Mouse (Mus musculus): ENCODE measurements around the gene Arxes1.
A peak's percentile ranks its signal among the peaks of the same experiment; 100 is the strongest.
"Not testable (repeated sequence)": the region's sequence is repeated elsewhere in the genome, so short reads cannot be mapped to it uniquely, and the experiment has no call there.

Arxes1 gene

GRCm38 (mm10) chrX:136032799-136033763 lies at the start of gene Arxes1:
Gene Arxes1 (plus strand): TSS chrX:136033367.
- peak; percentile 53 for DNase-seq

DNA sequence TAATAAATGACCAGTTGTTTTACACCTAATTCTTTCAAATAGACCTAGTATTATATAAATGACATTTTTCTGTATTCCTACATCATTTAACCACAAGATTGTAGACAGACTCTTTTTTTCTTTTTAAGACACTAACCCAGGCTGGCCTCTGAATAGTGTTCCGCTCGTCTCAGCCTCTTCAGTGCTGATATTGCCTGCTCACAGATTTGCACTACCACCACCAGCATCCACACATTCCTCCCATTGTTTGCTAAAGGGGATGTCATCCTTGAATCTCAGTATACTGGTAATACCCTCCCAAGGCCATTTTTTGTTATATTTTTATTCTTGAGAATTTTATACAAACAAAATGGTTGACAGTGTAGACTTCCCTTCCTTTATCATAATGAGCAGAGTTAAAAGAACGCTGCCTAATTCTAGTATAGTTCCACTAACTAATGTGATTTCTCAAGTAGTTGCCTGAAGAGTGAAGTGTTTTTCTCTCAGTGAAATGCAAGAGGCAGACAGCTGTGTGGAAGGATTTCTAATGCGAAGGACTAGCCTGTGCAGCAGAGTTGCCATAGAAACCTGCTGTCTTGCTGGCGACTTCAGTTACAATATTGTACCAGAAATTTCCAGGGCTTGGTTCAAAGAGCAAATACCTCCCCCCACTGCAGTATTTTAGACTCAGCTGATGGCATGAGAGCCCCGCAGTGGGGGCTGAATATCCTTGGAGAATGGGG lies 48.5 kb upstream of the Arxes1 start:
- no peak for DNase-seq

DNA sequence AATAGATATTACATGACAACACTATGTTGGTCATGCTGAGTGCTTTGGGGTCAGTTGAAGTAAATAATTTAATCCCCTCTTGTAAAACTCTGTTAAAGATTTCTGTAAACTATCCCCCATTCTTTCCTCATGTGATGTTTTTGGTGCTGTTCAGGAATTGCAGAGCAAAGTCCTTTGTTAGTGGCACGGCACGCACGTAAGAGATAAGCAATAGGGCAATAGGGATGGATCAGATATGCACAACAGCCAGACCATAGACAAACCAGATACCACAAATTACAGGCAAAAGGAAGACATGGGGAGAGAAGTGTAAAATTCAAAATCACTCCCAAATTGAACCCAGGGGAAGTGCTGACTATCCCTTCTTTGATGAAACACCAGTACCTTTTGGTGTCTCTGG lies 46.9 kb upstream of the Arxes1 start:
- DNase-seq: no peak

DNA sequence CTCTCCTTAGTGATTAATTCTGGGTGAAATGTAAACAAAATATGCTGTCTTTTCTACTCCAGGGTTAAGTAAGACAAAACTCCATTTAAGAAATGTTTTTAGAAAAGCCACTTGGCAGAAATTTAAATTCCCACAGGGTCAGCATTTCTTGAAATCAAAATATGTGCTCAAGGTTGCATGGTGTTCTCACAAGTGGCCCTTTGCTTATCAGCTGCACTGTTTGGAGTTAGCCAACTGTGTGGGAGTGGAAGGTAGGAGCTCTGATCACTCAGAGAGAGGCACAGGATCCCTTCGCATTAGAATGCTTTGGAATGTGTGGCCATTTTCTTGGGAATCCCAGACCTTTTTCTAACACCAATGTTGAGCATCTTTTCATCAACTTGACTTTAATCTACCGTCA lies 42.5 kb upstream of the Arxes1 start:
- no peak for DNase-seq

GRCm38 (mm10) chrX:135993192-135993594 lies 40.0 kb upstream of the Arxes1 start:
- not testable (repeated sequence) for DNase-seq

DNA sequence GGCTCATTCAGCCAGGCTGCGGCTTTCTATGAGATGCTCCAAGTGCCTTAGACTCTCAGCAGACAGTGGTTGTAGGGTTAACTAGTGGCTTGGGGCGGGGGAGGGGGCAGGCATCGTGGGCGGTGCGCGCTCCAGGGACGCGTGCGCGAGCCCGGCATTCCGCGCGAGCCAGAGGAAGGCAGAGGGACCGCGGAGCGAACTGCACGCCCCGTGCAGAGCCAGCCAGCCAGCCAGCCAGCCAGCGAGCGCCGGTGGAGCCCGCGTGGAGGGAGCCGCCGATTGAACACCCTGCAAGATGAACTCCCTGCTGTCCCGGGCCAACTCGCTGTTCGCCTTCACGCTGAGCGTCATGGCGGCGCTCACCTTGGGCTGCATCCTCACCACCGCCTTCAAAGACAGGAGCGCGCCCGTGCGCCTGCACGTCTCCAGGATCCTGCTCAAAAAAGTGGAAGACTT lies 39.5 kb upstream of the Arxes1 start, which contains the start of gene Arxes2:
Arxes2 (plus strand) TSS at position 161 of the 456 bp plus-strand sequence.
- not testable (repeated sequence) for DNase-seq

DNA sequence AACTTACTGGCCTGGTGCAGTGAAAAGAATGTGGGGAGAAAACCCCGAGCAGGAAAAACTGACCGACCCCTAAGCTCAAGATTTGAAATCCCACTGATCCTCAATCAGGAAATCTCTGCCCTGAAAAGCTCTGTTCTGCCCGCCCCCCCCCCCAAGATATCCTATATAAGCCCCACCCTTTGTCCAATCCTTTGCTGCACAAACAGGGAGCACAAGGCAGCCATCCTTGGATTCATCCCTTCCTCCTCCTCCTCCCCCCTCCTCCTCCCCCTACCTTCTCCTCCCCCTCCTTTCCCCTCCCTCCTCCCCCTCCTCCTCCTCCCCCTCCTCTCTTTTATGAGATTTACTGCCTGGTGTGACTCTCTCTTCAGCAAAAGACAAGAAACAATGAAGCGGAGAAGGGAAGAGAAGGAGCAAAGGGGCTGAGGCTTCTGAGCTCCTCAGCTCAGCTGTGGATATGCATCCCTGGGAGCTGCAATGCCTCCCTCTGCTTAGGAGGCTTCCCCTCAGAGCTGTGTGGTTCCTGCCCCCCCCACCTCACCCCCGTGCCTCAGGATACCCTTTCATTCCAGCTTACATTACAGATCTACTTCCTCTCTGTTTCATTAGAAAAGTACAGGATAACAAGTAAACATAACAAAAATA lies 25.8 kb upstream of the Arxes1 start:
- no peak for DNase-seq

DNA sequence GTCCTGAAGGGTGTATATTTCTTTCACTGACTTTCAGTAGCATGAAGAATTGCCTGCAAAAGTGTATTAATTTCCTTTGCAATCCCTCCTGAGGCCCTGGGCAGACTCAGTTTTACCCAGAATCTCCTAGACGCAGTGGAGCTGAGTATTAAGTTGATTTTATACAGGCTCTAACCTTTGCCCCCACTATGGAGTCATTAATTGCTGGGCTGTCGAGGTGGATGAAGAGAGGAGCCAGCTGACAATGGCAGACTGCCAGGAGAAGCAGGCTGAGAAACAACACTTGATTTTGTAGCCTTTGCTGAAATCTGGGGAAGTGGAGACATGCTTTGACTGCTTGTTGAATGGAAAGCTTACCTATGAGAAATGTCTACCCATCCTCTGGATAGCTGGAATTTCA lies 18.8 kb upstream of the Arxes1 start:
- no peak for DNase-seq

DNA sequence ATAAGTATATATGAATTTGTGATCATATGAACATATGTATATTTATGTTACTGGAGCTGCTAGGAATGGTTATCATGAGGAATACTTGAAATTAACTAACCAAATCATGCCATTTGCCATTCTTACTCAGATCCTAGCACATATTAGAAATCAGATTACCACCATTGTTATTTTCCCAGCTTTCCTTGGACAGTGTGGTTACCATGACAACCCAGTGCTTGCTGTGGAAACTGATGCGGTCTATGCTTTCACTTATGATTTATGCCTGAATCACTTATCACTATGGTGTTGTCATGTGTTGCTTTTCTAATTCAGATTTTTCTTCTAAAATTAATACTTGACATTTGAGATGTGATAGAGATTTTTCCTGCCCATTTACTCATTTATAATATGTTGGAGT lies 2.8 kb upstream of the Arxes1 start:
- DNase-seq: no peak

- DNase-seq: no peak
Measured at GRCm38 (mm10) chrX:136043726-136044125, 10.6 kb downstream of the Arxes1 start.

DNA sequence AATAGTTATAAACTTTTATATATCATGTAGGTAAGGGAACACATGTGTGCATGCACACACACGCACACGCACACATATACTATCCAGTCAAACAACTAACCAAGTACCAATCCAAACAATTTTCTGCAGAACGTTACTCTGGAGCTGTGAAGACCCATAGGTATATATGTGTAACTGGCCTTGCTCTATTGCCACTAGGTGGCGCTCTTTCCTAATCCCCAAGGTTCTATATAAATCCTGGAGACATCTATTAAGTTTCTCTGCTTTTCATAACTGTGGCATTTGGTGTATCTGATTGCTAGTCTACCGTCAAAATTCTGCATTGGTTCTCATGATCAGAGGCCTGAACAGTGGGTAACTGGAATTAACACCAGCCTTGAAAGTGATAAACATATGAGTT lies 14.4 kb downstream of the Arxes1 start:
- DNase-seq: peak; percentile 69

DNA sequence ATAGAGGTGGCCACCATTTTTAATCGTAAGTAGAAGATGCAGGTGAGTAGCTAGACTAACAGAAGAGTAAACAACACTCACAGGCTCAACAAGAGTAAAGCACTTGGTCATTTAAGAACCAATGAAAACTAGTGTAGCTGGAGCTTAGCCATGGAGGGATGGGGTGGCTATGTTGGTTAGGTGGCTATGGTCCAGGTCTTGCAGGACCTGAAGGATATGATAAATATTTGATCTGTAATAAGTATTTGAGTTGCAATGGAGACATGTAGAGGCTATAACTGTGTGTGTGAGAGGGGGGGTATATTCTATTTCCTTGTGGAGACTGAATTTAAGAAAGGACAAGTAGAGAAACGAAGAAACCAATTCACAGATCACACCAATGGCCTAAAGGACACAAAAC lies 18.1 kb downstream of the Arxes1 start:
- DNase-seq: no peak

DNA sequence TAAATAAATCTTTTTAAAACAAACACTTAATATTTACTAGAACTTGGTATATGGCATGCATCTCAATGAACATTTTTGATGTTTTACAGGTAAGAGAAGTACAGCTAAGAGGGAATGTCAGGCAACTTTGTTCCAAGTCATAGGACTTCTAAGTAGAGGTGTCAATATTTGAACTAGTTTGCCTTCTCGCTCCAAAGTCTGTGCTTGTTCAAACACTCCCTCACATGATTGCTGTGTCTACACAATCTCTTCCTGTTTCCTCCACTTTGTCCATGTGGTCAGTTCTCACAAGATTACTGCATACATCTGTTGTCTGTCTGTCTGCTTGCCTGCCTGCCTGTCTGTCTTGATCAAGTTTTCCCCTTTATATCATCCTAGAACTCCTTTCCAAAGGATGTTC lies 27.5 kb downstream of the Arxes1 start:
- no peak for DNase-seq

DNA sequence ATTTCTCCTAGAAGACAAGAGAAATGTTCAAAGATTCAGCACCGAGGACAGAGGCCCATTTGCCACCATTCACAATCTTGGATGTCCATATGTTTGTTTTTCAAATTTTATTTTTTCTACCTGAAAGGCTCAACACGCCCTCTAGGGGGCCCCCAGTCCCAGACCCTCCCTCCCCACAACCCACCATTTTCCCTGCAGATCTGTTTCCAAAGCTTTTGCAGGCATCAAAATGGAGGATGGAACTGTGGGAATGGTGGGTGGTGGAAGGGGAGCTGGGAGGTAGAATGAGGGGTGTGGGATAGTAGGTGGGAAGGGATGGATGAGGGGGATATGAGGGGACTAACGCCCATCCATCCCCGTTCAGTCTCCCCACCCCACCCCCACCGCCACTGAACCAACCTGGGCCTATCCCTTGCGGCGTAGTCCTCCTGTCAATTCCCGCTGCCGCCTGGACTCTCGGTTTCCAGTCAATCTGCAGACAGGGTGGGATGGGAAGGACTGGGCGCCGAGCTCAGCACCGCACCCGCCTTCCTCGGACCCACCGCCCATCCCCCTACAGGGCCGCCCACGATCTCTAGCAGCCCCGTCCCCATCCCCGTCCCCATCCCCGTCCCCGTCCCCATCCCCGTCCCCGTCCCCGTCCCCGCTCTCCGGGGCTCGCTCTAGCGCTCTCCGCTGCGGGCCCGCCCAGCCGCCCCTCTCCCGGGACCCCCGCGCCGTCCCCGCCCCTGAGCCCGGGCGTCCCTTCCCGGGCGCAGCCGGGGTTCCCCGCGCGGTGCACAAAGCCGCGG lies 34.2 kb downstream of the Arxes1 start:
- peak; percentile 25 for DNase-seq

DNA sequence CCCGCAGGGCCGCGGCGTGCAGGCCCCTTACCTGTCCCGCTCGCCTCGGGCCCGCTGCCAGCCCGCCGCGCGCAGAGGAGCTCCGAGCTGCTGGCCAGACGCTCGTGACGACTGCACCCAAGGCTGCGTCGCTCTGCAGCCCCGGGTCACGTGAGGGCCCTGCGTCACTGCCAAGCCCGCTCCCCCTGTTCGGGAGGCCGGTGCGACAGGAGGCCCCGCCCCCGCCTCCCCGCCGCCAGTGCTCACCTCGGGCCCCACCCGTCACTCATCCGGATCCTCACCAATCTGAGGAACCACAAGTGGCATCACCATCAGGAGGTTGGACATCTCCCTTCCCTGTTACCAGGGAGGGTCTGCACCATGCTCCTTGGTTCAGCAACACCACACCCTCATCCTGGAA lies 34.9 kb downstream of the Arxes1 start, which contains the start of gene Bex2:
Bex2 (minus strand) TSS at position 217 of the 400 bp plus-strand sequence.
- peak; percentile 28 for DNase-seq
